Mouse (Mus musculus) liver, embryonic 16.5 days (tissue): Measurements from ENCODE around the gene Gm10912. TPM values are rescaled to one million over a fixed set of nuclear protein-coding genes. Genes with fewer than 3 reads are reported as not detected.
"Not testable (repeated sequence)": the region's sequence is repeated elsewhere in the genome, so short reads cannot be mapped to it uniquely, and the experiment has no call there.

ENCODE experiments used
- ATAC-seq: fragments of 200-750 bp; cut with Nextera tagmentation; 2 replicates; pipeline ENCODE4 v1.8.0; 2017; ENCODE audit warnings: low read depth, mild to moderate bottlenecking, moderate number of reproducible peaks, moderate library complexity
- H3K27ac ChIP-seq: fragments of 300-500 bp; sonication (generic); 2 replicates; pipeline ENCODE4 v1.5.1; 2014; ENCODE audit warnings: mild to moderate bottlenecking, low read length
- H3K27me3 ChIP-seq: fragments of 300-500 bp; sonication (generic); 2 replicates; pipeline ENCODE4 v1.6.1; 2014; ENCODE audit warnings: low read depth, low read length, mixed read lengths; ENCODE audit not compliant: control insufficient read depth, insufficient read depth
- H3K36me3 ChIP-seq: fragments of 300-500 bp; sonication (generic); 2 replicates; pipeline ENCODE4 v1.6.1; 2014; ENCODE audit warnings: mild to moderate bottlenecking; ENCODE audit not compliant: control insufficient read depth, insufficient read depth
- H3K4me1 ChIP-seq: fragments of 300-500 bp; sonication (generic); 2 replicates; pipeline ENCODE4 v1.6.1; 2014; ENCODE audit warnings: low read depth, low read length, mixed read lengths; ENCODE audit not compliant: control insufficient read depth
- H3K4me2 ChIP-seq: fragments of 300-500 bp; sonication (generic); 2 replicates; pipeline ENCODE4 v1.6.1; 2014; ENCODE audit warnings: low read depth, low read length, mixed read lengths
- H3K4me3 ChIP-seq: fragments of 300-500 bp; sonication (generic); 2 replicates; pipeline ENCODE4 v1.5.1; 2014; ENCODE audit warnings: low read depth, mild to moderate bottlenecking, low read length
- H3K9ac ChIP-seq: fragments of 300-500 bp; sonication (generic); 2 replicates; pipeline ENCODE4 v1.6.1; 2014; ENCODE audit warnings: low read depth, low read length
- H3K9me3 ChIP-seq: fragments of 300-500 bp; sonication (generic); replicated peaks from 2 replicates; pipeline ENCODE4 v1.6.1; 2016; ENCODE audit warnings: low read length; ENCODE audit not compliant: control insufficient read depth
- WGBS: fragments of 180-500 bp; shearing (Covaris S2); extraction: QIAGEN DNeasy Blood & Tissue Kit; methylation state at CpG from one replicate; pipeline ENCODE4 v1.1.7; 2014; ENCODE audit not compliant: insufficient replicate concordance; 5-methylcytosine and 5-hydroxymethylcytosine counted together
- polyA plus RNA-seq: library from polyadenylated mRNA; unstranded; fragments of >200 nt; fragmentation: Nextera tagmentation; extraction: Ambion mirVana; gene quantifications from 2 replicates; pipeline ENCODE4 v1.2.1, GENCODE M21; 2015

Gm10912 gene
- polyA plus RNA-seq, 1 experiment from 2014 or later = 0.21 TPM

DNA sequence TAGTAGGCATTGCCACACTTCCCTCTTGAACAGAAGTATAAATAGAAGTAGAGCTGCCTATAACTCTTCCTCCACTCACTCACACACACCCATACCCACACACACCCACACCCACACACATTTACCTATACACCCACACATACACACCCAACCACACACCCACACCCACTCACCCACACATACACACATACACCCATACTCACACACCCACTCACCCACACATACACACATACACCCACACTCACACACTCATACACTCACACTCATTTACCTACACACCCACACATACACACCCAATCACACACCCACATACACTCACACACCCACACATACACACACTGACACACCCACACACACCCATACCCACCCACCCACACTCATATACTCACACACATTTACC lies 16.8 kb downstream of the Gm10912 start:
- no peak overlapping the region for H3K9ac ChIP-seq
- H3K4me3 ChIP-seq = no peak overlapping the region
- no peaks in the 10 kb centered on the region for H3K27me3 ChIP-seq
- no peak overlapping the region for H3K27ac ChIP-seq
- 0 out of 2 replicates have a peak, but pooled peaks have one; percentile 3 for ATAC-seq
- no peaks in the 10 kb centered on the region for H3K9me3 ChIP-seq
- no peak overlapping the region for H3K4me2 ChIP-seq
- H3K36me3 ChIP-seq = no peaks in the 10 kb centered on the region
- H3K4me1 ChIP-seq = peaks cover 28% of the 10 kb centered on the region

- not testable (repeated sequence) for H3K9me3 ChIP-seq, H3K4me3 ChIP-seq, H3K4me2 ChIP-seq, H3K27me3 ChIP-seq, H3K27ac ChIP-seq, H3K36me3 ChIP-seq, H3K9ac ChIP-seq
- ATAC-seq = peak; percentile 68
- H3K4me1 ChIP-seq = peaks cover 22% of the 10 kb centered on the region
Observed at GRCm38 (mm10) chr2:104084027-104084426, 18.4 kb downstream of the Gm10912 start.

- not testable (repeated sequence) for H3K4me2 ChIP-seq, H3K36me3 ChIP-seq, H3K27me3 ChIP-seq, H3K9ac ChIP-seq, H3K9me3 ChIP-seq, H3K4me3 ChIP-seq
- Histone ChIP-seq H3K4me1 (peaks cover 21% of the 10 kb centered on the region), H3K27ac (peak overlapping the region; percentile 50; the same call in 1 of the 2 replicates)
- 13% methylated on average over 1 of the region's 1 CpGs for WGBS
- peak; percentile 75 for ATAC-seq
Observed at GRCm38 (mm10) chr2:104087562-104087961, 21.9 kb downstream of the Gm10912 start.

DNA sequence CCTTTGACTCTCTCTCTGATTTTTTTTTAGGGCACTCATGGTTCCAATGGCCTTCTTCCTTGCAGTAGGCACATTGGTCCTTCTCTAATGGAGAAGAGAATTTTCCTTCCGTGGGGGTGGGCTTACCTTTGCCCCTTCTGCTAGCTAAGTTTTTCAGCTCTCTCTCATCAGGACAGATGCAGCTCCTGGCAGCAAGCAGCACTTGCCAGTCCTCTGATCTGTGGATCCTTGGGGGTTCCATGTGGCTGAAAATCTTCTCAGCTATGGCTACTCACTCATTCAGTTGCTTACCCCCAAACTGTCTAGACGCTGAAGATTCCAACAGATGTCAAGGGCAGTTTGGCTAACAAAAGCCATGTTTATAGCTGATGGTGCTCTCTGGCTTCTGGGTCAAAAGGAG lies 27.7 kb downstream of the Gm10912 start:
- Histone ChIP-seq H3K9ac (no peak overlapping the region), H3K4me1 (peaks cover 19% of the 10 kb centered on the region), H3K4me2 (no peak overlapping the region), H3K36me3 (no peaks in the 10 kb centered on the region), H3K27ac (no peak overlapping the region), H3K27me3 (no peaks in the 10 kb centered on the region), H3K4me3 (no peak overlapping the region), H3K9me3 (no peaks in the 10 kb centered on the region)
- no peak for ATAC-seq
- WGBS = 66% methylated on average over 2 of the region's 2 CpGs

- peaks cover 40% of the 10 kb centered on the region for H3K4me1 ChIP-seq
- peak within 1 kb of the TSS; percentile 67 for H3K4me3 ChIP-seq
Observed at GRCm38 (mm10) chr2:104095741-104096213, 30.2 kb downstream of the Gm10912 start, which contains the start of gene Cd59a. Gene Cd59a, plus strand, starts transcription at chr2:104095801.

GRCm38 (mm10) chr2:104096256-104096655 lies 30.6 kb downstream of the Gm10912 start:
- ATAC-seq = no peak
- H3K9ac ChIP-seq = peak overlapping the region; percentile 78
- peaks cover 38% of the 10 kb centered on the region for H3K4me1 ChIP-seq
- H3K9me3 ChIP-seq = no peaks in the 10 kb centered on the region
- H3K27me3 ChIP-seq = no peaks in the 10 kb centered on the region
- WGBS = 32% methylated on average over 10 of the region's 10 CpGs
- H3K4me2 ChIP-seq = peak overlapping the region; percentile 58
- peak overlapping the region; percentile 94 for H3K27ac ChIP-seq
- no peaks in the 10 kb centered on the region for H3K36me3 ChIP-seq
- peak overlapping the region; percentile 67 for H3K4me3 ChIP-seq

More at GRCm38 (mm10) chr2:104095741-104096213, 30.2 kb downstream of the Gm10912 start, which contains the start of gene Cd59a:
- Histone ChIP-seq H3K9me3 (no peaks in the 10 kb centered on the region), H3K9ac (peak within 1 kb of the TSS; percentile 78), H3K4me2 (peak within 1 kb of the TSS; percentile 58), H3K27me3 (no peaks in the 10 kb centered on the region), H3K27ac (peak within 1 kb of the TSS; percentile 94), H3K36me3 (no peaks in the 10 kb centered on the region)
- peak; percentile 82 for ATAC-seq
- 2% methylated on average over 15 of the region's 15 CpGs for WGBS

GRCm38 (mm10) chr2:104096796-104097195 lies 31.2 kb downstream of the Gm10912 start:
- peak overlapping the region; percentile 58 for H3K4me2 ChIP-seq
- peak overlapping the region; percentile 67 for H3K4me3 ChIP-seq
- WGBS = 67% methylated on average over 1 of the region's 1 CpGs
- peak overlapping the region; percentile 78 for H3K9ac ChIP-seq
- H3K4me1 ChIP-seq = peaks cover 37% of the 10 kb centered on the region
- not testable (repeated sequence) for ATAC-seq, H3K27me3 ChIP-seq, H3K9me3 ChIP-seq, H3K36me3 ChIP-seq
- H3K27ac ChIP-seq = peak overlapping the region; percentile 94

DNA sequence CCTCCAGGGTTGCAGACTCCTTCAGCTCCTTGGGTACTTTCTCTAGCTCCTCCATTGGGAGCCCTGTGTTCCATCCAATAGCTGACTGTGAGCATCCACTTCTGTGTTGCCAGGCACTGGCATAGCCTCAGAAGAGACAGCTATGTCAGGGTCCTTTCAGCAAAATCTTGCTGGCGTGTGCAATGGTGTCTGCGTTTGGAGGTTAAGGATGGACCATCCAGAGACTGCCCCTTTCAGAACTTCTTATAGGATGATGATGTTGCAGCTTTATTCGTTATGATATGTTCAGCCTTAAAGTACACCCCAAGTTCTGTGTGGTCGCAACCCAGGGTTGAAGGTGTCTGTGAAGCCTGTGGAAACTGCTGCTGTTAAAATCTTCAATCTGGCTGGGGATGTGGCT lies 31.8 kb downstream of the Gm10912 start:
- H3K9me3 ChIP-seq, H3K27me3 ChIP-seq, ATAC-seq, H3K36me3 ChIP-seq: not testable (repeated sequence)
- H3K9ac ChIP-seq = peak overlapping the region; percentile 78
- H3K4me3 ChIP-seq = peak overlapping the region; percentile 67
- H3K4me1 ChIP-seq = peaks cover 38% of the 10 kb centered on the region
- 83% methylated on average over 4 of the region's 4 CpGs for WGBS
- peak overlapping the region; percentile 94 for H3K27ac ChIP-seq
- H3K4me2 ChIP-seq = peak overlapping the region; percentile 58

GRCm38 (mm10) chr2:104098529-104099230 lies 33.1 kb downstream of the Gm10912 start:
- H3K36me3 ChIP-seq = no peaks in the 10 kb centered on the region; the same call in 1 of the 2 replicates
- peaks cover 47% of the 10 kb centered on the region for H3K4me1 ChIP-seq
- peak overlapping the region; percentile 56 for H3K4me3 ChIP-seq
- peak overlapping the region; percentile 94 for H3K27ac ChIP-seq
- H3K9me3 ChIP-seq = no peaks in the 10 kb centered on the region
- peak overlapping the region; percentile 58 for H3K4me2 ChIP-seq
- H3K9ac ChIP-seq = peak overlapping the region; percentile 53
- 7% methylated on average over 3 of the region's 3 CpGs for WGBS
- H3K27me3 ChIP-seq = no peaks in the 10 kb centered on the region
- peak; percentile 89 for ATAC-seq
